Mouse (Mus musculus) small intestine, adult 2 months (tissue): ENCODE data around the gene Mlx.

Experiments
- CTCF ChIP-seq: fragments of 200-500 bp; IDR thresholded peaks from 2 replicates; pipeline ENCODE4 v1.5.1; 2012; ENCODE audit warnings: low read depth, mild to moderate bottlenecking, control low read depth, inconsistent platforms, low read length, moderate library complexity, mixed read lengths; ENCODE audit not compliant: insufficient replicate concordance, insufficient read length; ENCODE audit errors: extremely low read depth
- POLR2A ChIP-seq: fragments of 200-500 bp; IDR thresholded peaks from 2 replicates; pipeline ENCODE4 v1.6.1; 2012; ENCODE audit warnings: low read depth, mild to moderate bottlenecking, control low read depth, inconsistent platforms, low read length, moderate library complexity

DNA sequence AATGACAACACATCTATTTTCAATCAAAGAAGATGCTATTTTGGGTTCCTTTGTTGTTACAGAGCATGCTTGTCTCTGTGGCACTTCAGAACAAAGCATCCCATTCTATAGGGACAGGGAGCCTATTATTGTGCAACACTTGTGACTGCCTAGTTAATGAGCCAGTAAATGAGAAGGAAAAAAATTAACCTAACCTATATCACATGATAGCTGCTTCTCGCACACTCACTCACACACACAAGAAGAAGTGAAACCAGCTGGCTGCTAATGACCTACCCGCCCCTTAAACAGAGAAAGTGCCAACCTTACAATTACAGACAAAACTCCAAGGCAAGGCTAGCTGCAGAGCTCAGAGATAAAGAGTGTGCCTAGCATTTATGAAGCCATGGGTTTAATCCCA lies 28.5 kb downstream of the Mlx start:
- TF ChIP-seq CTCF = no peak
- TF ChIP-seq POLR2A = no peak
